Mouse (Mus musculus) central nervous system, embryonic 11.5 days (tissue): ENCODE data around the gene Olfr1495. TPM values are rescaled to one million over a fixed set of nuclear protein-coding genes. Genes with fewer than 3 reads are reported as not detected.

ENCODE experiments used
- polyA plus RNA-seq: library from polyadenylated mRNA; depleted of rRNA; stranded (reverse); fragments of >200 nt; gene quantifications from 2 replicates; pipeline ENCODE4 v1.2.3, GENCODE M21; 2012; rRNA removed

Gene Olfr1495
- polyA plus RNA-seq = not detected in 2 replicates

GRCm38 (mm10) chr19:13764306-13764705 lies at the start of gene Olfr1495:
Olfr1495 (plus strand) TSS chr19:13764606.

GRCm38 (mm10) chr19:13722978-13723377 lies 41.4 kb upstream of the Olfr1495 start, which contains the start of gene Olfr1493-ps1:
Olfr1493-ps1 (plus strand) TSS chr19:13723278.

GRCm38 (mm10) chr19:13739428-13739827 lies 25.0 kb upstream of the Olfr1495 start, which contains the start of gene Olfr1494:
Olfr1494 (plus strand) TSS chr19:13739728.

GRCm38 (mm10) chr19:13777578-13777977 lies 13.2 kb downstream of the Olfr1495 start, which contains the start of gene Olfr1496:
Olfr1496 (plus strand) TSS chr19:13777878.

GRCm38 (mm10) chr19:13798102-13798501 lies 33.7 kb downstream of the Olfr1495 start, which contains the start of gene Olfr1497:
Olfr1497 (minus strand) TSS chr19:13798202.

GRCm38 (mm10) chr19:13819347-13819746 lies 54.9 kb downstream of the Olfr1495 start, which contains the start of gene Olfr1499:
Olfr1499 (minus strand) TSS chr19:13819447.

Other genes with a start within 250 kb of the Olfr1495 start
- gene Olfr1480, start 236.7 kb upstream of the Olfr1495 start, polyA plus RNA-seq = not detected in 2 replicates
- gene Olfr1484, start 181.1 kb upstream of the Olfr1495 start, polyA plus RNA-seq = not detected in 2 replicates
- gene Olfr1487, start 147.2 kb upstream of the Olfr1495 start, polyA plus RNA-seq = not detected in 2 replicates
- gene Olfr1489, start 133.0 kb upstream of the Olfr1495 start, polyA plus RNA-seq = not detected in 2 replicates
- gene Olfr1490, start 113.5 kb upstream of the Olfr1495 start, polyA plus RNA-seq = not detected in 2 replicates
- not detected in 2 replicates for gene Olfr1491, start 67.3 kb upstream of the Olfr1495 start, polyA plus RNA-seq
- not detected in 2 replicates for gene Olfr1493-ps1, start 41.3 kb upstream of the Olfr1495 start, polyA plus RNA-seq
- gene Olfr1494, start 24.9 kb upstream of the Olfr1495 start, polyA plus RNA-seq = not detected in 2 replicates
- gene Olfr1496, start 13.3 kb downstream of the Olfr1495 start, polyA plus RNA-seq = not detected in 2 replicates
- not detected in 2 replicates for gene Olfr1497, start 33.6 kb downstream of the Olfr1495 start, polyA plus RNA-seq
- gene Olfr1499, start 54.8 kb downstream of the Olfr1495 start, polyA plus RNA-seq = not detected in 2 replicates
- gene Olfr1500, start 65.9 kb downstream of the Olfr1495 start, polyA plus RNA-seq = not detected in 2 replicates
- not detected in 2 replicates for gene Olfr1501, start 86.1 kb downstream of the Olfr1495 start, polyA plus RNA-seq
- gene Olfr1502, start 97.2 kb downstream of the Olfr1495 start, polyA plus RNA-seq = not detected in 2 replicates
- not detected in 2 replicates for gene Olfr1504, start 133.3 kb downstream of the Olfr1495 start, polyA plus RNA-seq
- not detected in 2 replicates for gene Olfr1505, start 148.9 kb downstream of the Olfr1495 start, polyA plus RNA-seq